26 mouse cellular contexts compared by ENCODE assay signal in the genomic region with DNA sequence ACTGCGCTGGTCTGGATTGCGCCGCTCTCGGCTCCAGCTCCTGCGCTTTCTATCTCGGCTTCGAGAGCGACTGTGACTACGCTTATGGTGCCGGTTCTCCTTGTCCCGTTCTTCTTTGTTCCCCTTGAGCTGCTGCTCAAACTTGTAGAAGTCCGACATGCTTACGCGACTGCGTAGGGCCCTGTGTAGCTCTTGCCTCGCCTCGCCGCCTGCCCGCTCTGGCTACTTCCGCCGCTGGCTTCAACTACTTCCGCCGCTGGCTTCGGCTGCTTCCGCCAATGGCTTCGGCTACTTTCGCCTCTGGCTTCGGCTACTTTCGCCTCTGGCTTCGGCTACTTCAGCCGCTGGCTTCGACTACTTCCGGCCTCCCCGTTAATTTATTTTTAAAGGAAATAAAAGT. TPM values are rescaled to one million over a fixed set of nuclear protein-coding genes. Genes with fewer than 3 reads are reported as not detected.
DNase-seq lines count a peak whose midpoint lies in the region; TF ChIP-seq lines count a peak whose summit lies in the region.
"Had no signal": no experiment of that assay in that cellular context is flagged by ENCODE, and none has a peak within 500 bp of the region (broad histone marks: within the 10 kb centered on the region; RNA-seq: fewer than 3 reads in every experiment).

No protein-coding gene starts in this region.

- 92% methylated on average over 34 of the region's 34 CpGs for WGBS in lung, adult 2 months

- H3K36me3 ChIP-seq in testis, adult 2 months (ENCODE audit: control insufficient read depth, insufficient read depth, low read length), result no peaks in the 10 kb centered on the region
- H3K36me3 ChIP-seq: embryonic facial prominence, embryonic 13.5 days; embryonic facial prominence, embryonic 15.5 days; forebrain, embryonic 10.5 days; forebrain, embryonic 12.5 days; G1E had no signal

- TF ChIP-seq POLR2A in testis, adult 2 months (IDR thresholded peaks at IDR 0.05; ENCODE audit: control insufficient read depth, low read depth, low read length), result no peak
- no peak for TF ChIP-seq POLR2A in lung, adult 2 months (IDR thresholded peaks at IDR 0.05; ENCODE audit: borderline replicate concordance, extremely low read depth, low read depth, low read length)

- no peaks in the 10 kb centered on the region for H3K27me3 ChIP-seq in testis, adult 2 months (ENCODE audit: control insufficient read depth, insufficient read depth, low read length)
- H3K27me3 ChIP-seq: CH12.LX; embryonic facial prominence, embryonic 13.5 days; embryonic facial prominence, embryonic 15.5 days; forebrain, embryonic 12.5 days had no signal

- TF ChIP-seq CTCF in testis, adult 2 months (IDR thresholded peaks at IDR 0.05; ENCODE audit: control insufficient read depth, insufficient read depth, insufficient replicate concordance, low read depth, low read length), result no peak
- TF ChIP-seq CTCF in lung, adult 2 months (IDR thresholded peaks at IDR 0.05; ENCODE audit: insufficient read depth, low read length), result no peak

- H3K27ac ChIP-seq in testis, adult 2 months (ENCODE audit: control insufficient read depth, insufficient read depth, low read depth, low read length), result no peak overlapping the region
- H3K27ac ChIP-seq: embryonic facial prominence, embryonic 13.5 days; embryonic facial prominence, embryonic 15.5 days; forebrain, embryonic 10.5 days; forebrain, embryonic 12.5 days had no signal

- peaks cover 3% of the 10 kb centered on the region; the same call in 1 of the 2 replicates for H3K4me1 ChIP-seq in testis, adult 2 months (ENCODE audit: control insufficient read depth, insufficient read depth, low read length)
- no peaks in the 10 kb centered on the region for H3K4me1 ChIP-seq in lung, adult 2 months (ENCODE audit: control insufficient read depth, insufficient read depth, low read length)
- H3K4me1 ChIP-seq: embryonic facial prominence, embryonic 13.5 days; embryonic facial prominence, embryonic 15.5 days; forebrain, embryonic 10.5 days; forebrain, embryonic 12.5 days had no signal

- no peak for DNase-seq in testis, postnatal 10 days (ENCODE audit: low spot score)
- DNase-seq in ES-CJ7 (ENCODE audit: low read depth, low spot score) (peak; percentile 8), R1 (ENCODE audit: low read depth, low spot score) (peak; percentile 10)
- peak; percentile 58 for DNase-seq in testis, postnatal 14 days (ENCODE audit: low spot score)
- no peak for DNase-seq in lung, adult 2 months
- no peak for DNase-seq in kidney, adult 11 months
- no peak for DNase-seq in kidney, postnatal 4 days
- DNase-seq: adrenal gland, adult 2 months; adrenal gland, postnatal 10 days; adrenal gland, postnatal 25 days; B cell, adult 2 months; cerebellum, adult 11 months; cerebellum, adult 18-20 months; cerebellum, adult 8-10 months; cerebellum, adult 9-11 months; cerebellum, postnatal 14 days; cerebellum, postnatal 36 days; embryo, embryonic 11 days had no signal

- H3K4me3 ChIP-seq in testis, adult 2 months (ENCODE audit: control insufficient read depth, low read depth, low read length), result peak overlapping the region; percentile 85
- no peak overlapping the region for H3K4me3 ChIP-seq in lung, adult 2 months (replicated peaks; ENCODE audit: extremely low read depth, low read depth, low read length)
- H3K4me3 ChIP-seq: embryonic facial prominence, embryonic 13.5 days; embryonic facial prominence, embryonic 15.5 days; erythroblast, embryonic 14.5 days; forebrain, embryonic 10.5 days; forebrain, embryonic 12.5 days had no signal

RNA-seq across cellular contexts. Expression of a gene that starts 49.5 kb away (rescaled TPM):
- 1.2 and 1.5 TPM in 2 replicates for polyA plus RNA-seq in testis, adult 2 months (2012; rRNA removed)
- 3.7 and 4.9 TPM in 2 replicates for polyA plus RNA-seq in lung, adult 2 months (2012; rRNA removed)

Comparison
In these comparisons a context has a peak if more than half of its experiments do, and no peak if none do; other contexts are left out.
1. DNase-seq: peak in ES-CJ7 (single experiment), R1 (single experiment) and testis, postnatal 14 days (single experiment); none in testis, postnatal 10 days (single experiment), lung, adult 2 months (single experiment), kidney, adult 11 months (single experiment) and kidney, postnatal 4 days (0 of 2).